Mouse (Mus musculus): ENCODE data around the gene Ldb2. TPM values are rescaled to one million over a fixed set of nuclear protein-coding genes. Genes with fewer than 3 reads are reported as not detected.

Ldb2 gene
- total RNA-seq, 2 experiments from 2014 or later = 44.2 to 47.7 TPM

DNA sequence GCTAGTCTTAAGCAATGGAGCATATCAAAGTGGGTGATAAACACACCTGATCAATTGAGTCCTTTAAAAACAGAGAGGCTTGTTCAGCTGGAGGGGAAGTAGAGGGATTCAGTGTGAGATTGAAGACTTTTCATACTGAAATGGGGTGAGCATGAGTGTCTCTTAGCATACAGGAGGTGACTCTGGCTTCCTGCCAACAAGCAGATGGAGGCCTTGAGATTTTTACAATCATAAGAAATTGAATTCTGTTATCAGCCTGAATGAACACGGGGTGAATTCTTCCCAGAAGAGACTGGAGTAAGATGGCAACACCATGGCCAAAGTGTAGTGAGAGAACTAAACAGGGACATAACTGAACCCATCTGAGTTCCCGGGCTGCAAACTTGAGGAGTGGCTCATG lies 190.6 kb downstream of the Ldb2 start:
- no peak overlapping the region for H3K4me3 ChIP-seq
- DNase-seq (ENCODE audit: low spot score in 2 of 2) = no peak
- no peak overlapping the region for H3K27ac ChIP-seq
- no peak for TF ChIP-seq CTCF (conservative IDR thresholded peaks at IDR 0.05)

DNA sequence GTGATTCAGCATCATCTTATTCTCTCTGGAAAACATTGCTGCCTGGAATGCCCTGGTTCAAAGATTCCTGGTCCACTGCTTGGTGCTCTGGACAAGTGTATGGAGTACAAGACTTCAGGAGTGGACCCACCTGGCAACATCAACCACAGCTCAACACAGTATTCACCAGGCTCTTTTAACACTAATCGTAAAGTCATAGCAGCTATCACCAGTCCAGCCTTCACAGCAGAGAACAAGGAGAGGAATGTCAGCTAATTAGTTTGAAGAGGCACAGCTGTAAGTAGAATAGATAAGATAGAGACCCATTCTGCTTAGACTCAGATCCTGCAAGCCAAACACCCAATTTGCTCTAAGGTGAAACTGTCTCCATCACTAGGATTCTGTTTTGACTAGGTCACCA lies 198.1 kb downstream of the Ldb2 start:
- no peak for DNase-seq (ENCODE audit: low spot score in 2 of 2)
- Histone ChIP-seq H3K4me3 (no peak overlapping the region), H3K27ac (no peak overlapping the region)
- TF ChIP-seq CTCF (conservative IDR thresholded peaks at IDR 0.05) = no peak

DNA sequence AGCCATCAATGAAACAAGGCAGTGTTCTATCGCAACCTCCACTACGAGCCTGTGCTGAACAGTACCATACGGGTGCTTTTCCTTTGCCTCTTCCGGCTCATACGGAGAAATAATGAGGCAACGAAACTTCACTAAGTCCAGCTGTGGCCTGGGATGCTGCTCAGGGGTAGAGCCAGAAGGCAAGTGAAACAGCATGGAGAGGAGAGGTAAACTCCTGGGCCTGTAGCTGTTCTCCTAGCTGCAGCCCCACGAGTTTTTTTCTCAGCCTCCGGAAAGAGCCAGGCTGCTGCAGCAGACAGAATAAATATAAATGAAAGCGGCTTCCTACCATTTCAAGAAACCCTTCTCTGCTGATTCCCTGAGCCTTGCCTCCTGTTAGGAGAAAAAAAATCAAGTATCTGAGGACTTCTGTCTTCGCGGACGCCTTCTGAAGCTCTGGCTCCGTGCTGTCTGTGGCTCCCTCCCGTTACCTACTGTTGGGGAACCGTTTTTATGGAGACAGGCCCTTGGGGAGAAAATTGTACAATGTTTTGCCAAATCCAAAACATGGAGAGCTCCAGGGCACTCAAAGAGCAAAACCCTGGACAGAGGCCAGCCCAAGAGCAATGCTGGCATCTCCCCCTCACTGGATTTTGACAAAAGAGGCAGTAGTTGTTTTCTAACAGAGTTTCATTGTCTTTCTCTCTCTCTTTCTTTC lies 205.8 kb downstream of the Ldb2 start:
- peak overlapping the region; percentile 4; the same call in 1 of the 2 replicates for H3K4me3 ChIP-seq
- TF ChIP-seq CTCF (conservative IDR thresholded peaks at IDR 0.05) = no peak
- peak in 1 of 2 experiments; percentile 7 for DNase-seq (ENCODE audit: low spot score in 2 of 2)
- peak overlapping the region; percentile 84 for H3K27ac ChIP-seq

DNA sequence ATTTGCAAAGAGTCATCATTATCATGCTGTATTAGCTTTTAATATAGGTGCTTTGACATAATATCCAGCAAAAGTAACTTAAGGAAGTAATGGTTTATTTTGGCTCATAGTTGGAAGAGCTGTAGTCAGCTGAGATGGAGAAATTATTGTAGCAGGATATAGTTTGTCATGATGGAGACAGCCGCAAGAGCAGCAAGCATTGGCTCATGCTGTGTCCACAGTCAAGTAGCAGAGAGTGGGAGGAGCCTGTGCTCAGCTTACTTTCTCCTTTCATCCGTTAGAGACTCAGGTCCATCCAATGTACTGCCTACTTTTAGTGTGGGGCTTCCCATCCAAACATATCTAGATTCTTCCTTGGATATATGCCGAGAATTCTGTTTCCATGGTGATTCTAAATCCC lies 208.7 kb downstream of the Ldb2 start:
- TF ChIP-seq CTCF (conservative IDR thresholded peaks at IDR 0.05) = no peak
- H3K27ac ChIP-seq = 0 out of 2 replicates have a peak overlapping the region, but pooled peaks have one; percentile 14
- H3K4me3 ChIP-seq = no peak overlapping the region
- DNase-seq (ENCODE audit: low spot score in 2 of 2) = no peak

DNA sequence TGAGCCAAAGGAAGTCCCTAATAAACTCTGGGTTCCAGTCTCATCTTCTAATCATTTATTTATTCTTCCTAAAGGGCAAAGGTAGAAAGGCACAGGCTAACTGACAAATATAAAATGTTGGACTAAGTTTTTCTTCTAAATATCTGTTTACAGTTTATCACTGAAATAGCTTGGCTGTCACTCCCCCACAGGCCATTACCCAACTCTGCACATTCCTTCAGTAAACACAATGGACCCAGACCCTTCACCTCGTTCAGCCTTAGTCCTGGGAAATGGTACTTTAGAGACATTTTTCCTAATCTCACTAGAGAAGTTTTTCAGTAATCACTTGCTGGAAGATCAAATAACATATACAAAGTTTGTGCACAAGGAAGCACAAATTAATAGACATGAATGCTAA lies 210.2 kb downstream of the Ldb2 start:
- DNase-seq (ENCODE audit: low spot score in 2 of 2) = no peak
- TF ChIP-seq CTCF (conservative IDR thresholded peaks at IDR 0.05) = no peak
- Histone ChIP-seq H3K27ac (no peak overlapping the region), H3K4me3 (no peak overlapping the region)

DNA sequence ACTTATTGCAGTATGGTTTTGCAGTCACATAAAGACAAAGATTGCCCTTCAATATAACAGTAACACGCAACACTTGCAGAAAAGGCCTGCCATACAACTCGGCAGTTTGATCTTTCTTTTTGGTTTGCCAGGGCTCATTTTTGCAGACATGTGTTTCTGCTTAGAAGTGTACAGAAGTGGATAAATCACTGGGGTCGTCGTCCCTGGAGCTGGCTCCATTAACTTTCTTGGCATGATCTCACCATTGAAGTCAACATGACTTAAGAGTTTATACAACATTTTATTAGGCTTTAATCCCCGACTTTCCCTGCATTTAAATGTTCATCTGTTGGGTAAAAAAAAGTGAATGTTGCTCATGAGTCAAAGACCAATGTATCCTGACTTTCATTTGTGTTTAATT lies 212.9 kb downstream of the Ldb2 start:
- TF ChIP-seq CTCF (conservative IDR thresholded peaks at IDR 0.05) = no peak
- Histone ChIP-seq H3K27ac (no peak overlapping the region), H3K4me3 (no peak overlapping the region)
- no peak for DNase-seq (ENCODE audit: low spot score in 2 of 2)

DNA sequence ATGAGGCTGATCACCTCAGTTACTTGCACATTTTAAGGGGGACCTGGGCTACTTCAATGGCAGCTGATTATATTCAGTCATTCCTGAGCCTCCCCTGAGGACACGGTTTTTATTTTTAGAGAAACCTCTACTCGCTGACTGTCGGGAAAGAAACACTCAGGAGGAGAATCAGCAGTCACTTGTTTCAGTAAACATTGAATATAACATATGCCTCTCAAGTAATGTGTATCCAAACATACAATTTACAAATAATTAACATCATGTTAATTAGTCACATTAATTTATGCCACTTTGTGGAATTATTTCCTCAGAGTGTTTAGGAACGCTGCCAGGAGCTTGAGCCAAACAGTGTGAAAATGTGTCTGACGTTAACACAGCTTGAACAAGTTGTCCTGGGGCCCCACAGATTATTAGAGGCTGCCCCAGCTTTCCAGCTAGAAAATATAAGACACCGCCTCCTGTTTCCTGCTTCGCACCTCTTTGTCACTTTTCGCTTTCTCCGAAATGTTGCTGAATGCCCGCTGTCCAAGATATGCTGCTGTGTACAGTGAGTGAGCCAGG lies 219.5 kb downstream of the Ldb2 start:
- DNase-seq (ENCODE audit: low spot score in 2 of 2) = peak in 1 of 2 experiments; percentile 10
- no peak for TF ChIP-seq CTCF (conservative IDR thresholded peaks at IDR 0.05)

DNA sequence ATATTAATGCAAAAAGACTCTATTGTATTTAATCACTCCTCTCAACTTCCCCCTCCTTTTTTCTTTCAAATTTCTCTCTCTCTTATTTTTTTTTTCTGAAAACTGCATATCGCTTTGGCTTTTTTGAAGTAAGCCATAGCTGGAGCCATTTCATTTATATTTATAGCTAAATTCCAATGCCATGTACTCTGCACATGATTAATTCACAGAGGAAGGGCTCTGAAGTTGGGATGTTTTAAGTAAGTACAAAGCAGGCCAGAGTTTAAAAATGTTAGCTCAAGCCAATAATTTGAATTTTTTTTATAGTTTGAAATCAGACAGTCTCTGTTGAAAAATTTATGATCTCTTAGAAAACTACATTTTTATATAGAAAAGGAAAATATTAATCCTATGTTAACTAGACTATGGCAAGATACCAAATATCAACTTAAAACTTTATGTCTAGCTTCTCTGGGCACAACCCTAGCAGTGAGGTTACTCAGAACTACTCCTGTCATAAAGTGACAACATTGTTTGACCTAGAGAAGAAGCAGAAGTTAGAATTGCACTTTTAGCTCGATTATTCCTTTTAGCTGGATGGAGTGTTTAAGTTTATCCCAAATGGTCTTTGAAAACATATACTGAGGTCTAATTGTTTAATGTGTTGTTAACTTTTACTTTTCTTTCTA lies 222.7 kb downstream of the Ldb2 start:
- TF ChIP-seq CTCF (conservative IDR thresholded peaks at IDR 0.05) = no peak
- Histone ChIP-seq H3K27ac (no peak overlapping the region), H3K4me3 (no peak overlapping the region)
- DNase-seq (ENCODE audit: low spot score in 2 of 2) = no peak

More for the DNA sequence above, 219.5 kb downstream of the Ldb2 start:
- Histone ChIP-seq H3K4me3 (no peak overlapping the region), H3K27ac (no peak overlapping the region)

DNA sequence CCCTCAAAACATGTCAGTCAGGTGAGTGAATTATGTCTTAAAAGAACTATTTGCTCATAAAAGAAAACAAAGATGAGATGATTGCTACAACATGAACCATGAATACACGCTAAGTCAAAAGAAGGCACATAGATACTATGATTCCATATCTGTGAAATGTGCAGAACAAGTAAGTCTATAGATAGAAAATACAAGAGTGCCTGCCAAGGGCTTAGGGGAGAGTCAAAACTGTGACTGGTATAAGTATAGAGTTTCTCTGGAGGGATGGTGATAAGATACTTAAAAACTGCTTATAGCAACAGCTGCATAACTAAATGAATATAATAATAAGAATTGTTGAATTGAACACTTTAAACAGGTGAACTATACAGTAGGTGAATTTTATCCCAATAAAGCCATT lies 224.8 kb downstream of the Ldb2 start:
- no peak overlapping the region for H3K4me3 ChIP-seq
- DNase-seq (ENCODE audit: low spot score in 2 of 2) = no peak
- no peak for TF ChIP-seq CTCF (conservative IDR thresholded peaks at IDR 0.05)
- no peak overlapping the region for H3K27ac ChIP-seq

DNA sequence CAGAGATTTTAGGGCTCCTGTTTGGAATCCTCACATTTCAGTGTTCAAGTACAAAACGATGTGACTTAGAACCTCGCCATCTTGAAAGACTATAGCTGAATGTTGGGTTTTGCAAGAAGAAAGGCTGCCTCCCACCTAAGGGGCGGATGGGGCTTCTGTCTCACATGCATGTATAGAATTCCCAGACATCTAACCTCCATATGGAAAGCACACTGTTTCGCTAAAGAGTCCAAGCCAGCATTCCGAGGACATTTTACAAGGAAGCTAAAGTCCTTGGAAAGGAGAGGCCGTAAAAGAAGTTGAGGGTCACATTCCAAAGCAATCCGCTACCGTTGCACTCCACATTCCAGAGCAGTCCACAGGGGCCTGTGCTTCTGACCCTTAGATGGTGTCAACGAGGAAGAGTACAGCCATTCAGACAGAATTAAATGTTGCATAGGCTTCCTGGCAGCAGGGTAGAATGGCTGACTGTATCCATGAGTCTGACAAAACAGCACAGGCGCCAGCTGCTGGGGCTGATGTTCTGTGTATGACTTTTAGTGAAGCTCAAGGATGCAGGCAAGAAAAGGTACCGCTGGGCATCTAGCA lies 245.6 kb downstream of the Ldb2 start:
- no peak for DNase-seq (ENCODE audit: low spot score in 2 of 2)
- Histone ChIP-seq H3K4me3 (no peak overlapping the region), H3K27ac (no peak overlapping the region)
- TF ChIP-seq CTCF (conservative IDR thresholded peaks at IDR 0.05) = no peak

DNA sequence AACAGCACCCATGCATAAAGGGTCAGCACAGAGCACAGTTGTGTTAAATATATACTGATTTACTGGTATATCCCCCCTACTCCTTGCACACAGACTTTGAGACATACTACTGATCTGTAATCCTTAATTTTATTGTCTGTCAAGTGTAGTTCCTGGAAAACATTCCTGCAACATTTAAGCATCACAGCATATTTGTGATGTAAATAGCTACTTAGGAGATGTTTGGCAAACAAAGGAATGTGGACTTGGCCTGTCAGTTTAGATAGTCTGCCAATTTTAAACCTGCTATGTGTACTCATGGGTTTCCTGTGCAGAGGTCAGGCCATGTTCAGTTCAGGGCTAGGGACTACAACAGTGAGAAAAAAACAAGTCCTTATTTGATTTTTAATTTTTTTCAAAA lies 246.3 kb downstream of the Ldb2 start:
- TF ChIP-seq CTCF (conservative IDR thresholded peaks at IDR 0.05) = no peak
- no peak overlapping the region for H3K27ac ChIP-seq
- no peak for DNase-seq (ENCODE audit: low spot score in 2 of 2)
- H3K4me3 ChIP-seq = no peak overlapping the region

DNA sequence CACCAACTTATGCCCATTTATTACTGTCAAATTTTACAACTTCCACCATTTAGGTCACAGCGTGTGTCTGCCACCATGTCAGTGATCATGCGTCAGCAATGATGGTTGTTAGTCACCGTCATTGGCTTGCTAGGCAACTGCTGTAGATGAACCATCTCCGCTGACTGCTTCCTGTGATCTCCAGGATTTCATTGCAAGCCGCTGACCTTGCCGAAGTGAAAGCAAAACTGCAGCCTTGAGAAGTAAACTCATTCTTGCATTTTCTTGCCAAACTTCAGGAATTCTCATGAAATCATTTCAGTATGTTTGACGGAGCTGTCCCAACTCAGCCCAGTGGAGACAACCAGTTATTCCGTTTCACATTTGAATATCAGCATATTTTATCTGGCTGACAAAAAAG lies 247.4 kb downstream of the Ldb2 start:
- Histone ChIP-seq H3K4me3 (no peak overlapping the region), H3K27ac (no peak overlapping the region)
- no peak for TF ChIP-seq CTCF (conservative IDR thresholded peaks at IDR 0.05)
- DNase-seq (ENCODE audit: low spot score in 2 of 2) = no peak

DNA sequence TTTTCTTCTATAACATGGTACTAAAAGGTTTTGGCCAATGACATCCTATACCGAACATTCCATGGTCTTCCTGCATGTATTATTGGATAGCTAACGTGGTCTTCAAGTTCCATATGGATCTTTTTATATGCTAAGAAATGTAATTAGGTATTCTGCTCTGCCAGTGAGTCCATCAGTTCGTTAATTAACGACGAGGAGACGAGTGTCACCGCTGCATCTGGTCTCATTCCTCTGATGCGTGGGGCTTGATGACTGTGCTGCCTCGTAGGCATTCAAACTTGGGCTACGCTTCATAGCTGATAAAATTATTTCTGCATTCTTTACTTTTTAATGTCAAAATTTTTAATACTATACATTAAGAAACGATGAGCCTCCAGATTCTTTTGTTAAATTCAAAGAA lies 251.0 kb downstream of the Ldb2 start:
- no peak for DNase-seq (ENCODE audit: low spot score in 2 of 2)
- no peak overlapping the region for H3K4me3 ChIP-seq
- no peak overlapping the region for H3K27ac ChIP-seq
- no peak for TF ChIP-seq CTCF (conservative IDR thresholded peaks at IDR 0.05)

Measured in layer of hippocampus, adult 2 months (tissue).